Mouse (Mus musculus): ENCODE measurements around the gene B3gnt9. TPM values are rescaled to one million over a fixed set of nuclear protein-coding genes. Genes with fewer than 3 reads are reported as not detected.

B3gnt9 gene
- total and polyA plus RNA-seq, 3 experiments = 0.57 to 4.1 (median 0.66) TPM

GRCm38 (mm10) chr8:105275840-105276239 is 20.9 kb upstream of the B3gnt9 start, which contains the start of gene Nol3:
Gene Nol3 (plus strand): TSS chr8:105276140.
- no peaks in the 10 kb centered on the region for H3K27me3 ChIP-seq (replicated peaks)
- peaks cover 0 to 28% of the 10 kb centered on the region in 2 experiments for H3K36me3 ChIP-seq (replicated peaks in 1 of 2; ENCODE audit: control insufficient read depth in 1 of 2, insufficient read depth in 1 of 2, low read length in 1 of 2)
- TF ChIP-seq TCF12 (IDR thresholded peaks at IDR 0.05; ENCODE audit: low read depth, low read length) = no peak
- TF ChIP-seq POLR2A (IDR thresholded peaks at IDR 0.05; ENCODE audit: low read depth, low read length) = no peak
- TF ChIP-seq CHD1 (IDR thresholded peaks at IDR 0.05; ENCODE audit: low read depth, low read length) = no peak
- TF ChIP-seq E2F4 (IDR thresholded peaks at IDR 0.05; ENCODE audit: insufficient replicate concordance, low read depth, low read length) = no peak
- no peak for TF ChIP-seq CTCF (conservative IDR thresholded peaks at IDR 0.05 in 1 of 2, IDR thresholded peaks at IDR 0.05 in 1 of 2; ENCODE audit: low read depth in 2 of 2, low read length in 2 of 2)
- TF ChIP-seq SIN3A (IDR thresholded peaks at IDR 0.05; ENCODE audit: low read length) = no peak
- H3K9me3 ChIP-seq (replicated peaks; ENCODE audit: low read length) = no peaks in the 10 kb centered on the region
- in situ Hi-C loops (cut with MboI; ENCODE audit: low pct_ligation_motif_present, low pct_unique_long_range_greater_than_20kb, low sequenced_read_pairs) (no loop called here), dilution Hi-C loops (cut with MboI; ENCODE audit: extremely low pct_ligation_motif_present, extremely low pct_unique_long_range_greater_than_20kb, low sequenced_read_pairs) (no loop called here)
- H3K79me2 ChIP-seq (replicated peaks; ENCODE audit: control insufficient read depth, extremely low read depth, insufficient read depth, poor library complexity, severe bottlenecking) = no peaks in the 10 kb centered on the region
- no peak within 1 kb of the TSS for H3K4me3 ChIP-seq (replicated peaks in 1 of 3; ENCODE audit: low read depth in 2 of 3, low read length in 2 of 3, poor library complexity in 1 of 3)
- no peak within 1 kb of the TSS for H3K27ac ChIP-seq (ENCODE audit: insufficient read depth, low read depth)
- DNase-seq (ENCODE audit: extremely low read depth) = no peak
- H3K4me1 ChIP-seq (ENCODE audit: control insufficient read depth in 1 of 2, insufficient read depth in 2 of 2) = peaks cover 0 to 2% of the 10 kb centered on the region in 2 experiments; a peak in 1 of 4 replicates
- H3K9ac ChIP-seq (ENCODE audit: insufficient read depth, low read depth) = no peak within 1 kb of the TSS
- no peak within 1 kb of the TSS for H3K4me2 ChIP-seq (ENCODE audit: insufficient read depth, low read depth, poor library complexity, severe bottlenecking)

GRCm38 (mm10) chr8:105275387-105275786 is 20.4 kb upstream of the B3gnt9 start:
- peaks cover 0 to 2% of the 10 kb centered on the region in 2 experiments; a peak in 1 of 4 replicates for H3K4me1 ChIP-seq (ENCODE audit: control insufficient read depth in 1 of 2, insufficient read depth in 2 of 2)
- no peaks in the 10 kb centered on the region for H3K9me3 ChIP-seq (replicated peaks; ENCODE audit: low read length)
- H3K36me3 ChIP-seq (replicated peaks in 1 of 2; ENCODE audit: control insufficient read depth in 1 of 2, insufficient read depth in 1 of 2, low read length in 1 of 2) = peaks cover 0 to 28% of the 10 kb centered on the region in 2 experiments
- dilution Hi-C loops (cut with MboI; ENCODE audit: extremely low pct_ligation_motif_present, extremely low pct_unique_long_range_greater_than_20kb, low sequenced_read_pairs) = no loop called here
- H3K27me3 ChIP-seq (replicated peaks) = no peaks in the 10 kb centered on the region
- DNase-seq (ENCODE audit: extremely low read depth) = no peak
- H3K4me3 ChIP-seq (replicated peaks in 1 of 3; ENCODE audit: low read depth in 2 of 3, low read length in 2 of 3, poor library complexity in 1 of 3) = no peak overlapping the region
- no peak overlapping the region for H3K9ac ChIP-seq (ENCODE audit: insufficient read depth, low read depth)
- no peak overlapping the region for H3K4me2 ChIP-seq (ENCODE audit: insufficient read depth, low read depth, poor library complexity, severe bottlenecking)
- H3K27ac ChIP-seq (ENCODE audit: insufficient read depth, low read depth) = no peak overlapping the region
- in situ Hi-C loops (cut with MboI; ENCODE audit: low pct_ligation_motif_present, low pct_unique_long_range_greater_than_20kb, low sequenced_read_pairs) = no loop called here
- TF ChIP-seq MEF2A (IDR thresholded peaks at IDR 0.05; ENCODE audit: borderline replicate concordance, low read depth, low read length) (no peak), MAX (IDR thresholded peaks at IDR 0.05; ENCODE audit: low read length) (no peak), JUN (IDR thresholded peaks at IDR 0.05; ENCODE audit: insufficient read depth, low read depth, low read length) (no peak), TBP (conservative IDR thresholded peaks at IDR 0.05; ENCODE audit: low read depth, low read length) (no peak), RCOR1 (conservative IDR thresholded peaks at IDR 0.05; ENCODE audit: low read depth, low read length) (no peak), SIN3A (IDR thresholded peaks at IDR 0.05; ENCODE audit: low read length) (no peak), UBTF (IDR thresholded peaks at IDR 0.05; ENCODE audit: low read depth, low read length) (no peak), MYC (IDR thresholded peaks at IDR 0.05; ENCODE audit: low read depth, low read length) (no peak), BHLHE40 (IDR thresholded peaks at IDR 0.05; ENCODE audit: low read depth, low read length) (no peak), KAT2A (IDR thresholded peaks at IDR 0.05; ENCODE audit: insufficient replicate concordance, low read length) (no peak), CHD2 (IDR thresholded peaks at IDR 0.05; ENCODE audit: low read length) (no peak), POLR2AphosphoS2 (IDR thresholded peaks at IDR 0.05; ENCODE audit: low read depth, low read length) (no peak), SMC3 (IDR thresholded peaks at IDR 0.05; ENCODE audit: low read depth, low read length) (no peak), ELF1 (IDR thresholded peaks at IDR 0.05; ENCODE audit: low read depth, low read length) (no peak), CHD1 (IDR thresholded peaks at IDR 0.05; ENCODE audit: low read depth, low read length) (no peak), ZC3H11A (IDR thresholded peaks at IDR 0.05; ENCODE audit: low read depth, low read length) (no peak), GABPA (IDR thresholded peaks at IDR 0.05; ENCODE audit: insufficient replicate concordance, low read depth, low read length) (no peak), PAX5 (IDR thresholded peaks at IDR 0.05; ENCODE audit: low read length) (no peak), EP300 (IDR thresholded peaks at IDR 0.05; ENCODE audit: low read length) (no peak), CTCF (conservative IDR thresholded peaks at IDR 0.05 in 1 of 2, IDR thresholded peaks at IDR 0.05 in 1 of 2; ENCODE audit: low read depth in 2 of 2, low read length in 2 of 2) (no peak)
- H3K79me2 ChIP-seq (replicated peaks; ENCODE audit: control insufficient read depth, extremely low read depth, insufficient read depth, poor library complexity, severe bottlenecking) = no peaks in the 10 kb centered on the region
